Mouse (Mus musculus) MEL (cell line): Measurements from ENCODE around the gene Gpr158.

Experiments used
- CTCF ChIP-seq, 3 experiments: IDR thresholded peaks in 2 of 3; conservative IDR thresholded peaks in 1 of 3; 2 replicates each; pipeline ENCODE4 v1.5.1; 2011 to 2012; ENCODE audit warnings: low read length in 3 of 3, low read depth in 2 of 3, mild to moderate bottlenecking in 2 of 3, improper control_type of control experiment in 1 of 3, inconsistent platforms in 1 of 3, mixed read lengths in 1 of 3, moderate library complexity in 1 of 3; ENCODE audit not compliant: control insufficient read depth in 1 of 3, insufficient read depth in 1 of 3, poor library complexity in 1 of 3, severe bottlenecking in 1 of 3
- EP300 ChIP-seq, 2 experiments: IDR thresholded peaks; 2 replicates each; pipeline ENCODE4 v1.6.1; 2011; ENCODE audit warnings: improper control_type of control experiment in 2 of 2, low read length in 2 of 2, low read depth in 1 of 2, mild to moderate bottlenecking in 1 of 2
- MAX ChIP-seq: IDR thresholded peaks from 2 replicates; pipeline ENCODE4 v1.6.1; 2011; ENCODE audit warnings: low read length, improper control_type of control experiment
- MAZ ChIP-seq: IDR thresholded peaks from 2 replicates; pipeline ENCODE4 v1.6.1; 2012; ENCODE audit warnings: low read depth, mild to moderate bottlenecking, inconsistent platforms, low read length, improper control_type of control experiment
- POLR2A ChIP-seq, 2 experiments: IDR thresholded peaks; 2 replicates each; pipeline ENCODE4 v1.6.1; 2011 to 2012; ENCODE audit warnings: low read length in 2 of 2, mild to moderate bottlenecking in 2 of 2, control low read depth in 1 of 2, improper control_type of control experiment in 1 of 2, low read depth in 1 of 2, moderate library complexity in 1 of 2; ENCODE audit not compliant: control insufficient read depth in 1 of 2, insufficient read depth in 1 of 2, poor library complexity in 1 of 2
- POLR2AphosphoS2 ChIP-seq: IDR thresholded peaks from 2 replicates; pipeline ENCODE4 v1.6.1; 2011; ENCODE audit warnings: low read length, improper control_type of control experiment
- USF1 ChIP-seq: IDR thresholded peaks from 2 replicates; pipeline ENCODE4 v1.6.1; 2014; ENCODE audit warnings: low read depth, mild to moderate bottlenecking, inconsistent platforms, low read length, improper control_type of control experiment, moderate library complexity
- ZC3H11A ChIP-seq: IDR thresholded peaks from 2 replicates; pipeline ENCODE4 v1.6.1; 2012; ENCODE audit warnings: low read depth, mild to moderate bottlenecking, inconsistent platforms, low read length, improper control_type of control experiment
- ZKSCAN1 ChIP-seq: IDR thresholded peaks from 2 replicates; pipeline ENCODE4 v1.6.1; 2012; ENCODE audit warnings: low read depth, mild to moderate bottlenecking, inconsistent platforms, low read length, improper control_type of control experiment, moderate library complexity
- ZMIZ1 ChIP-seq: IDR thresholded peaks from 2 replicates; pipeline ENCODE4 v1.6.1; 2012; ENCODE audit warnings: low read depth, mild to moderate bottlenecking, inconsistent platforms, low read length, improper control_type of control experiment, moderate library complexity
- ZNF384 ChIP-seq: IDR thresholded peaks from 2 replicates; pipeline ENCODE4 v1.6.1; 2012; ENCODE audit warnings: low read depth, mild to moderate bottlenecking, inconsistent platforms, low read length, improper control_type of control experiment

GRCm38 (mm10) chr2:21680735-21681270 is 313.5 kb downstream of the Gpr158 start:
- TF ChIP-seq POLR2A (IDR thresholded peaks at IDR 0.05; ENCODE audit: control insufficient read depth in 1 of 2, insufficient read depth in 1 of 2, low read depth in 1 of 2, low read length in 2 of 2, poor library complexity in 1 of 2) (no peak), CTCF (IDR thresholded peaks at IDR 0.05 in 2 of 3, conservative IDR thresholded peaks at IDR 0.05 in 1 of 3; ENCODE audit: control insufficient read depth in 1 of 3, insufficient read depth in 1 of 3, low read depth in 2 of 3, low read length in 3 of 3, poor library complexity in 1 of 3, severe bottlenecking in 1 of 3) (no peak), ZC3H11A (no peak), USF1 (no peak), ZMIZ1 (no peak), POLR2AphosphoS2 (no peak), MAZ (no peak), ZKSCAN1 (no peak), ZNF384 (no peak), EP300 (IDR thresholded peaks at IDR 0.05; ENCODE audit: low read depth in 1 of 2, low read length in 2 of 2) (no peak), MAX (no peak)
